Mouse (Mus musculus) liver, embryonic 18 days (tissue): ENCODE measurements around the gene Apeh. TPM values are rescaled to one million over a fixed set of nuclear protein-coding genes. Genes with fewer than 3 reads are reported as not detected.

Experiments used
- polyA plus RNA-seq: library from polyadenylated mRNA; depleted of rRNA; stranded (reverse); fragments of >200 nt; gene quantifications from 2 replicates; pipeline ENCODE4 v1.2.3, GENCODE M21; 2012; rRNA removed

The Apeh gene
- polyA plus RNA-seq, result 81.3 and 81.5 TPM in 2 replicates

GRCm38 (mm10) chr9:108094184-108094941 is at the start of gene Apeh:
Gene Apeh, minus strand, starts transcription at chr9:108094606.

GRCm38 (mm10) chr9:108082988-108083431 is 11.4 kb downstream of the Apeh start, which contains the start of gene Rnf123:
Gene Rnf123, minus strand, starts transcription at chr9:108083346.

GRCm38 (mm10) chr9:108080168-108080567 is 14.2 kb downstream of the Apeh start, which contains the start of gene Mst1:
Gene Mst1, plus strand, starts transcription at chr9:108080436.

GRCm38 (mm10) chr9:108052885-108053664 is 41.3 kb downstream of the Apeh start, which contains the start of gene Amigo3:
Gene Amigo3, plus strand, starts transcription at chr9:108053159.

GRCm38 (mm10) chr9:108049016-108049455 is 45.4 kb downstream of the Apeh start, which contains the start of gene Gmppb:
Gene Gmppb, plus strand, starts transcription at chr9:108049242.

Other genes with a start within 250 kb of the Apeh start
- 15.2 and 17.3 TPM in 2 replicates for gene Rbm6, start 221.4 kb downstream of the Apeh start, polyA plus RNA-seq
- gene Mon1a, start 206.5 kb downstream of the Apeh start, polyA plus RNA-seq, result 5.2 and 5.3 TPM in 2 replicates
- 2.3 and 3.0 TPM in 2 replicates for gene Mst1r, start 187.7 kb downstream of the Apeh start, polyA plus RNA-seq
- gene Actl11, start 166.1 kb downstream of the Apeh start, polyA plus RNA-seq, result not detected in 2 replicates
- 0.16 and 0.19 TPM in 2 replicates for gene Camkv, start 158.9 kb downstream of the Apeh start, polyA plus RNA-seq
- 3.0 TPM in 2 replicates for gene Traip, start 144.5 kb downstream of the Apeh start, polyA plus RNA-seq
- 108 and 109 TPM in 2 replicates for gene Uba7, start 119.1 kb downstream of the Apeh start, polyA plus RNA-seq
- gene Gm20661, start 111.5 kb downstream of the Apeh start, polyA plus RNA-seq, result 0.52 and 0.65 TPM in 2 replicates
- 16.2 and 17.0 TPM in 2 replicates for gene Inka1, start 108.7 kb downstream of the Apeh start, polyA plus RNA-seq
- 2.9 TPM in 2 replicates for gene Cdhr4, start 102.1 kb downstream of the Apeh start, polyA plus RNA-seq
- gene Gm20662, start 98.3 kb downstream of the Apeh start, polyA plus RNA-seq, result 1.1 TPM in 2 replicates
- 32.7 and 35.2 TPM in 2 replicates for gene Ip6k1, start 92.1 kb downstream of the Apeh start, polyA plus RNA-seq
- gene Gmppb, start 45.4 kb downstream of the Apeh start, polyA plus RNA-seq, result 11.3 and 11.8 TPM in 2 replicates
- 0.44 and 0.62 TPM in 2 replicates for gene Amigo3, start 41.4 kb downstream of the Apeh start, polyA plus RNA-seq
- 92.9 and 96.0 TPM in 2 replicates for gene Mst1, start 14.2 kb downstream of the Apeh start, polyA plus RNA-seq
- gene Rnf123, start 11.3 kb downstream of the Apeh start, polyA plus RNA-seq, result 53.9 and 64.1 TPM in 2 replicates
- gene Bsn, start 95.8 kb upstream of the Apeh start, polyA plus RNA-seq, result 0.46 and 0.60 TPM in 2 replicates
- gene Dag1, start 169.4 kb upstream of the Apeh start, polyA plus RNA-seq, result 8.4 and 9.0 TPM in 2 replicates
- gene Nicn1, start 195.8 kb upstream of the Apeh start, polyA plus RNA-seq, result 5.9 and 6.0 TPM in 2 replicates
- 10.6 and 10.9 TPM in 2 replicates for gene Amt, start 202.2 kb upstream of the Apeh start, polyA plus RNA-seq
- 74.7 and 78.0 TPM in 2 replicates for gene Rhoa, start 211.5 kb upstream of the Apeh start, polyA plus RNA-seq
- gene Tcta, start 211.6 kb upstream of the Apeh start, polyA plus RNA-seq, result 13.6 and 14.8 TPM in 2 replicates
- 1,940 and 2,086 TPM in 2 replicates for gene Gpx1, start 244.3 kb upstream of the Apeh start, polyA plus RNA-seq